Mouse (Mus musculus): ENCODE measurements at regions not wholly inside any gene's neighbourhood (a gene's known extent, or its start where the extent isn't known, plus 50 kb on each side); places are given as distances from the start of the nearest gene placed in this dataset.

- no peak for DNase-seq
Observed at GRCm38 (mm10) chr14:72942571-72942970, 106.3 kb downstream of the Cysltr2 start.

GRCm38 (mm10) chr14:72939067-72939393 is 109.9 kb downstream of the Cysltr2 start:
- DNase-seq, result no peak

GRCm38 (mm10) chr14:72938382-72939066 is 110.4 kb downstream of the Cysltr2 start:
- DNase-seq, result no peak

GRCm38 (mm10) chr14:72933598-72933997 is 115.3 kb downstream of the Cysltr2 start:
- DNase-seq, result no peak

GRCm38 (mm10) chr14:72932296-72932695 is 116.6 kb downstream of the Cysltr2 start:
- DNase-seq, result peak; percentile 3 to 22

GRCm38 (mm10) chr14:72901171-72901926 is 147.6 kb downstream of the Cysltr2 start:
- DNase-seq, result no peak

GRCm38 (mm10) chr14:72899630-72900029 is 149.3 kb downstream of the Cysltr2 start:
- DNase-seq, result no peak

- DNase-seq, result no peak
Observed at GRCm38 (mm10) chr14:72892316-72892715, 156.6 kb downstream of the Cysltr2 start.

- no peak for DNase-seq
Observed at GRCm38 (mm10) chr14:72889663-72890062, 159.3 kb downstream of the Cysltr2 start.

GRCm38 (mm10) chr14:72887470-72888071 is 161.3 kb downstream of the Cysltr2 start:
- DNase-seq, result peak in 1 of 2 experiments; percentile 15

GRCm38 (mm10) chr14:72886935-72887369 is 162.0 kb downstream of the Cysltr2 start:
- peak in 1 of 2 experiments; percentile 15 for DNase-seq

- no peak for DNase-seq
Observed at GRCm38 (mm10) chr14:72885824-72886223, 163.1 kb downstream of the Cysltr2 start.

- DNase-seq, result no peak
Observed at GRCm38 (mm10) chr14:72884561-72884960, 164.4 kb downstream of the Cysltr2 start.

GRCm38 (mm10) chr14:72877132-72877531 is 167.3 kb upstream of the Fndc3a start:
- no peak for DNase-seq

- no peak for DNase-seq
Observed at GRCm38 (mm10) chr14:72873494-72873893, 163.7 kb upstream of the Fndc3a start.

GRCm38 (mm10) chr14:72869188-72869749 is 159.5 kb upstream of the Fndc3a start:
- DNase-seq, result peak; percentile 32 to 39

- DNase-seq, result peak in 1 of 2 experiments; percentile 47
Observed at GRCm38 (mm10) chr14:72866896-72867295, 157.1 kb upstream of the Fndc3a start.

- DNase-seq, result no peak
Observed at GRCm38 (mm10) chr14:72865531-72865930, 155.7 kb upstream of the Fndc3a start.

- DNase-seq, result no peak
Observed at GRCm38 (mm10) chr14:72864792-72865191, 155.0 kb upstream of the Fndc3a start.

- DNase-seq, result no peak
Observed at GRCm38 (mm10) chr14:72864130-72864529, 154.3 kb upstream of the Fndc3a start.

GRCm38 (mm10) chr14:72862806-72863526 is 153.2 kb upstream of the Fndc3a start:
- no peak for DNase-seq

- no peak for DNase-seq
Observed at GRCm38 (mm10) chr14:72854226-72854625, 144.4 kb upstream of the Fndc3a start.

GRCm38 (mm10) chr14:72853104-72853503 is 143.3 kb upstream of the Fndc3a start:
- no peak for DNase-seq

All from kidney, postnatal 4 days (tissue).